Mouse (Mus musculus): ENCODE measurements around the gene Dbh. TPM values are rescaled to one million over a fixed set of nuclear protein-coding genes. Genes with fewer than 3 reads are reported as not detected.
A peak's percentile ranks its signal among the peaks of the same experiment; 100 is the strongest.

Gene Dbh
- total RNA-seq, 2 experiments from 2014 or later, result 2.1 to 2.7 TPM

DNA sequence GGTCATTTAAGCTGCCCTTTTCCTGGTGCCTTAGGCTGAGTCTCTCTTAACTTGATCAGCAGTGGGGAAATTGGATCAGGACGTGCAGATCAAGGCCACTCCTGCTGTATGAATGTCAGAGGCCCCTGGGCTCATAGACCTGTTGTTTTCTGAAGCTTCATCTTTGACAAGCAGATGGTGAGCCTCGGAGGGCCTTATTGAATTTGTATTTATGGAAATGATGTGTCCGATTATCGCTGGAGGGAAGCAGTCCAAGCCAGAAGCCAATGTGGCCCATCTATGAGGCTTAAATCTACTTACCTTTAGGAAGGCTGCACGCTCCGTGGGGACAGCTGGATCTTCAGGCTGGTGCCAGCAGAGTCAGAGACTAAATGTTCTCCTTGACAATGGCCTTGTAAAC, 8.4 kb upstream of the Dbh start:
- intact Hi-C loops (cut with DNase I), result no loop called here

DNA sequence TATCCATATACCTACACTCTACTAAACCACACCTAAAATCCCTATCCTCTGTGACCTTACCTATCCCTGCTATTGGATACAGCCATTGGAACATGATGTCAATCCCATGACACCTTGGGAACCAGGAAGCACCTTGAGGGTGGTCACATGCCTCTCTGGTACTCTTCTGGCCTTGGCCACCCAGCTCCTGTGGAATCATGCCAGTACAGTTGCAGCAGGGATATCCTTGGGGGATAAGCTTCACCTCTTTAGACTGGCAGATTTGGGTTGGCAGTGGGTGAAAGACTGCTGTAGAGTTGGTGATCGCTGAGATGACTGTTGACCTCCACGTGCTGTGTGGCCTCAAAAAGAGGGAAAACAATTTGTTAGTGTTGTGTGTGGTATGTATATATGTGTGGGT, 3.5 kb upstream of the Dbh start:
- intact Hi-C loops (cut with DNase I), result no loop called here
- DNase-seq (ENCODE audit: low spot score), result no peak

More for the DNA sequence above, 8.4 kb upstream of the Dbh start:
- DNase-seq (ENCODE audit: low spot score), result no peak

GRCm38 (mm10) chr2:27162656-27163055, 2.4 kb upstream of the Dbh start:
- DNase-seq (ENCODE audit: low spot score), result no peak
- intact Hi-C loops (cut with DNase I), result no loop called here

GRCm38 (mm10) chr2:27163851-27164250, 1.2 kb upstream of the Dbh start:
- intact Hi-C loops (cut with DNase I), result no loop called here

DNA sequence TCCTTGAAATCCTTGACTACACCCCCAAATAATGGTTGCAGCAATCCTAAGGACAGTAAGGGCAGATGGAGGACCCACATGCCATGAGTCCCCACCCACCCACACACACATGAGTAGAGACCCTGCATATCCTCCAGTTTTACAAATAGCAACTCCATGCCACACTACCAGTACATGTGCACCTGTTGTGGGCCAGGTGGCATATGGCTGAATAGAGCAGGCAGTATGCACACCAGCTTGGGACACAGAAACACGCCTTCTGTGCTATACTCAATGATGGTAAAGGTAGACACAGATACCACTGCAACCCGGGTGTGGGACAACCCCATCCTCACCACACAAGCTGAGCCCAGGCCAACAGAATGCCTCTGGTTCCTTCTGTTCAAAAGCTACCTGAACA, 1.0 kb downstream of the Dbh start:
- intact Hi-C loops (cut with DNase I), result no loop called here

More at GRCm38 (mm10) chr2:27163851-27164250, 1.2 kb upstream of the Dbh start:
- DNase-seq (ENCODE audit: low spot score), result no peak

DNA sequence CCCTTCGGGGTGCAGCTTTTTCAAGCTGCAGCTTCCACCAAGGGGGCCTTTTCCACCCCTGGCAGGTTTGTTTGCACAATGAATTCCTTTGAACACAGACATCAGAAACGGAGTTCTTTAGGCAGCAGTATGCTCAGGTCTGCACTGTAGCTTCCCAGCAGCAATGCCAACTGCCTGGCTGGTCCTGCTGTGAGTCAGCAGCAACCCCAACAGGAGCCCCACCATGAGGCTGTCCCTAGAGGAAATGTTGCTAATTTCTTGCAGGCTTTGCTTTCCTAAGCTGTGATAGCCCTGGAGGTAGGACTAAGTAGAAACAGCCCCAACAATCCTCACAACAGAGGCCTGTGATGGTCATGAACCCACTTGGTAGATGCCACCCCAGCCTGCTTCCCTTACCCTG, 2.0 kb downstream of the Dbh start:
- DNase-seq (ENCODE audit: low spot score), result no peak

More for the DNA sequence above, 1.0 kb downstream of the Dbh start:
- no peak for DNase-seq (ENCODE audit: low spot score)

GRCm38 (mm10) chr2:27174242-27174641, 9.2 kb downstream of the Dbh start:
- DNase-seq (ENCODE audit: low spot score), result no peak
- intact Hi-C loops (cut with DNase I), result no loop called here

More for the DNA sequence above, 2.0 kb downstream of the Dbh start:
- intact Hi-C loops (cut with DNase I), result no loop called here

- intact Hi-C loops (cut with DNase I), result loop anchor here (5.0 kb wide), 1 partner anchor 48 kb away; no protein-coding TSS in a partner anchor
These were observed 10.7 kb downstream of the Dbh start for GRCm38 (mm10) chr2:27175696-27176267.

GRCm38 (mm10) chr2:27179101-27179500, 14.1 kb downstream of the Dbh start:
- intact Hi-C loops (cut with DNase I), result loop anchor here (5.0 kb wide), 1 partner anchor 52 kb away; no protein-coding TSS in a partner anchor
- DNase-seq (ENCODE audit: low spot score), result no peak

More at GRCm38 (mm10) chr2:27175696-27176267, 10.7 kb downstream of the Dbh start:
- no peak for DNase-seq (ENCODE audit: low spot score)

GRCm38 (mm10) chr2:27181907-27182306, 16.9 kb downstream of the Dbh start:
- no peak for DNase-seq (ENCODE audit: low spot score)
- intact Hi-C loops (cut with DNase I), result no loop called here

DNA sequence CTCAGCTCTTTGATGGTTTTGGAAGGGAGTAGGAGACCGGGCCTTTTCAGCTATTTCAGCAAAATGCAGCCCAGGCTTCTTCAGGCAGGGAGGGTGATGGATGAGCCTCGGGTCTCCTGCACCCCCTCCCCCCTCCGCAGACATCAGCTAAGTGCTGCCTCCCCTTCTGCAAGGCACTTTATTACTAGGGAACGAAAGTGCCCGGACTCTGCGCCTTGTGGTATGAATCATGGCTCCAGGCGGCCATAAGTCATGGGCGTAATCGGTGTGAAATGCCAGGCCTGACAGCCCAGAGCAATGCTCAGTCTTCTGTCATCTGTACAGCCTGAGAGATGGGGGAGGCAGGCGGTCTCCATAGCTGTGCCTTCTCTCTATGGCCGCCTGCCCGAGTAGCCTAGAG, 18.7 kb downstream of the Dbh start:
- intact Hi-C loops (cut with DNase I), result no loop called here
- DNase-seq (ENCODE audit: low spot score), result no peak

DNA sequence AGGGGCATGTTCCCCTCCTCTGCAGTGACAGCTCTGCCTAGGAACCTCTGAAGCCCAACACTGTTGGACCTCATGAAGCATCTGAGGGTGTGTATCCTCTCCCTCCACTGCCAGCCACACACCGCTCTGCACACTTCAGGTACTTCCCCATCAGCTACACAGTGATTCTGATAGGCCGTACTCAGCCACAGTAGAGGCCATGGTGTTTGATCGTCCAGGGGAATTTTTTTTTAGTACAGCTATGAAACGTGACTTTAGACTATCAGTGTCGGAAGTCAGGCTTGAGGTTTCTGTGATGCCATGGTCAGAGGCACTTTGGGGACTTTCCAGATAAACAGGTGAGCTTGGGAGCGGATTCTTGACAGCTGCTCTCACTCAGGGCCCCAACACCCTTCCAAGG, 22.5 kb downstream of the Dbh start:
- no peak for DNase-seq (ENCODE audit: low spot score)
- intact Hi-C loops (cut with DNase I), result no loop called here

GRCm38 (mm10) chr2:27189994-27190393, 25.0 kb downstream of the Dbh start:
- intact Hi-C loops (cut with DNase I), result no loop called here
- DNase-seq (ENCODE audit: low spot score), result no peak

GRCm38 (mm10) chr2:27198551-27199246, 33.7 kb downstream of the Dbh start:
- DNase-seq (ENCODE audit: low spot score), result no peak
- intact Hi-C loops (cut with DNase I), result no loop called here

- intact Hi-C loops (cut with DNase I), result no loop called here
- no peak for DNase-seq (ENCODE audit: low spot score)
These were observed 35.6 kb downstream of the Dbh start for GRCm38 (mm10) chr2:27200586-27200985.

GRCm38 (mm10) chr2:27205666-27206065, 40.6 kb downstream of the Dbh start:
- intact Hi-C loops (cut with DNase I), result no loop called here
- peak; percentile 44 for DNase-seq (ENCODE audit: low spot score)

GRCm38 (mm10) chr2:27206128-27206797, 41.2 kb downstream of the Dbh start:
- intact Hi-C loops (cut with DNase I), result no loop called here
- DNase-seq (ENCODE audit: low spot score), result peak; percentile 84

DNA sequence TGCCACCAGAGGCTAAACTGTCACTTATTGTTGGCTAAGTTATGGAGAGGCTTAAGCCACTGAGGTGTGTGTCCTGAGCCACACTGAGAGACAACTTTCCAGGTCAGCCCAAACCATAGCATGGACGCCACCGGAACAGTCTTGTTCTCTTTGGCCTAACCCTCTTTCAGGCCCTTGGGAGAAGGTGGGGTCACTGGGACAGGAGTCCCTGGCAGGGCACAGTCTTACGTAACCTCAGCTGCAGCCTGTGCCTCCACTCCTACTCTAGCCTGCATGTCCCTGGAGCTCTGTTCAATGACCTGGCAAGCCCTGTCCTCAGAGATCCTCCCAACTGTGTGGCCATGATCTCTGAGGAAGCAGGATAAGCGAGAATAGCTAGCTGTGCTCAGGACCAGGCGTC, 42.1 kb downstream of the Dbh start:
- peak; percentile 79 for DNase-seq (ENCODE audit: low spot score)
- intact Hi-C loops (cut with DNase I), result no loop called here

- intact Hi-C loops (cut with DNase I), result no loop called here
- DNase-seq (ENCODE audit: low spot score), result no peak
These were observed 44.3 kb downstream of the Dbh start for GRCm38 (mm10) chr2:27209370-27209769.

DNA sequence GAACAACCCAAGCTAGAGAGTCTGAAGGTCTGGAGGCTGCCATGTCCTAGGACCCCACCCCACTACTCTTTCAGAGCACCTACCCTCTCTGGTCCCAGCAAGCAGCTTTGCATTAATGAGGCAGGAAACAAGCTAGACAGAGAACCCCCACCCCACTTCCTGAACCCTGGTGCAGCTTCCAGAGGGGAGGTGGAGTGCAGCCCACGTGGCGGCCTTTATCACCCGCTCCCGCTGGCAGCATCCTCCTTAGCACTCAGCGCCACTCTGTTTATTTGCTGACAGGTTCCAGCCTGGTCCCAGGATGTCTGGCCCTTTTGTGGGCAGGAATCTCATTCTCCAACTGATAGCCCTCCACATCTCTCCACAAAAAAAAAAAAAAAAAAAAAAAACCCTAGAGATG, 44.8 kb downstream of the Dbh start:
- intact Hi-C loops (cut with DNase I), result no loop called here
- peak; percentile 61 for DNase-seq (ENCODE audit: low spot score)

GRCm38 (mm10) chr2:27210255-27210654, 45.2 kb downstream of the Dbh start:
- intact Hi-C loops (cut with DNase I), result no loop called here
- no peak for DNase-seq (ENCODE audit: low spot score)

Measured in heart, postnatal 25 days (tissue).